In the genomic region with DNA sequence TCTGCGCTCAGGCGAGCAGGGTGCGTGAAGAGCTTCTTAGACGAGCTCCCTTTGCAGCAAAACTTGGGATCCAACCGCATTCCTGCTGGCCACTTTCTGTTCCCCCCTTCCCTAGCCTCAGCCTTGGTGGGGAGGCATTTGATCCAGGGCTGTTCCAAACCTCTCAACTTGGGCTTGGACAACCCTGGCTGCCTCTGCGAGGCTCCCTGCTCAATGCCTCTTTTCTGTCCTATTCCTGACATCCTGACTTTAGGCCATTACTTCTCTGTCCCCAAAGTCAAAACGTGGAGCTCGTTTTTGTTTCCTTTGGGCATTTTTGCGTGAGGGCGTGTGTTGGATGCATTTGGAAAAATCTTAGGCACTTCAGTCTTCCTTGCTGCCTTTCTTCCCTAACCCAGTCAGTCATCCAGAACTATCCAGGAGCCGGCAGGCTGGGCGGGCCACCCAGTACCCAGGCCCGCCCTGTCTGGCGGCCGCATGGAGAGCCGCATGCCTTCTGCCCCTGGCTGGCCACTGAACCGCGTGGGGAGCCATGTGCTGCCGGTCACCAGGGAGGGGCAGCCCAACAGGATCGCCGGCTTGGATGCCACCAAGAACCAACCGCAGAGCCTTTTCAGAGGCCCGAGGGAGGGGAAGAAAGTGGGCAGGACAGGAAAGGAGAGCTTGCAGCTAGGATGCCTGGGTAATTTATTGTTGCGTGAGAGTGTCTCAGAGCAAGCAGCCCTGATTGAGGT, we compare ENCODE assay signal across 8 mouse cellular contexts. TPM values are rescaled to one million over a fixed set of nuclear protein-coding genes. Genes with fewer than 3 reads are reported as not detected.
DNase-seq lines count a peak whose midpoint lies in the region; ATAC-seq and TF ChIP-seq lines count a peak whose summit lies in the region.
"Had no signal": no experiment of that assay in that cellular context is flagged by ENCODE, and none has a peak within 500 bp of the region (broad histone marks: within the 10 kb centered on the region; RNA-seq: fewer than 3 reads in every experiment).

No protein-coding gene starts in this region.

- intact Hi-C loops in heart, adult 2 months (cut with DNase I), result loop anchor here (1.0 kb wide), 1 partner anchor 9 kb away; no protein-coding TSS in a partner anchor

- peak; percentile 44 for TF ChIP-seq POLR2A in heart, adult 2 months (IDR thresholded peaks at IDR 0.05; ENCODE audit: insufficient read depth, low read depth, low read length)

- peak; percentile 21 to 30 for DNase-seq in adrenal gland, postnatal 4 days (ENCODE audit: low spot score in 2 of 2)
- peak; percentile 18 for DNase-seq in embryonic facial prominence, embryonic 11.5 days (ENCODE audit: low spot score)
- peak; percentile 85 to 87 for DNase-seq in heart, adult 2 months
- peak; percentile 84 for DNase-seq in kidney, adult 18-20 months
- DNase-seq in limb, embryonic 11.5 days (ENCODE audit: low spot score), result peak; percentile 45
- DNase-seq in mesoderm, embryonic 11.5 days (ENCODE audit: low read depth, low spot score), result peak; percentile 27
- peak; percentile 94 for DNase-seq in skeletal muscle tissue, adult 2 months (ENCODE audit: low read depth, low spot score)

- no peak; the same call in 1 of the 2 replicates for ATAC-seq in embryonic facial prominence, embryonic 11.5 days (replicated peaks; ENCODE audit: insufficient number of reproducible peaks, low FRiP score, low TSS enrichment, low read depth)
- ATAC-seq in limb, embryonic 11.5 days (ENCODE audit: insufficient number of reproducible peaks, low FRiP score, low TSS enrichment, low read depth), result no peak

- H3K9me3 ChIP-seq in embryonic facial prominence, embryonic 11.5 days (replicated peaks; ENCODE audit: control insufficient read depth, low read length), result no peaks in the 10 kb centered on the region
- no peaks in the 10 kb centered on the region for H3K9me3 ChIP-seq in limb, embryonic 11.5 days (ENCODE audit: control insufficient read depth, low read length)

- TF ChIP-seq CTCF in heart, adult 2 months (IDR thresholded peaks at IDR 0.05), result no peak

- H3K36me3 ChIP-seq in embryonic facial prominence, embryonic 11.5 days (replicated peaks; ENCODE audit: control insufficient read depth, insufficient read depth, low read depth, low read length), result no peaks in the 10 kb centered on the region
- peaks cover 3% of the 10 kb centered on the region for H3K36me3 ChIP-seq in heart, adult 2 months (ENCODE audit: control insufficient read depth, insufficient read depth, low read length)
- no peaks in the 10 kb centered on the region for H3K36me3 ChIP-seq in limb, embryonic 11.5 days (ENCODE audit: control insufficient read depth, insufficient read depth, low read length)

- H3K27me3 ChIP-seq in embryonic facial prominence, embryonic 11.5 days (ENCODE audit: control insufficient read depth, insufficient read depth, low read length), result peaks cover 7% of the 10 kb centered on the region; the same call in 1 of the 2 replicates
- no peaks in the 10 kb centered on the region for H3K27me3 ChIP-seq in heart, adult 2 months (ENCODE audit: control insufficient read depth, insufficient read depth, low read length)
- peaks cover 10% of the 10 kb centered on the region for H3K27me3 ChIP-seq in limb, embryonic 11.5 days (ENCODE audit: control insufficient read depth, insufficient read depth, low read length)

- H3K4me3 ChIP-seq in embryonic facial prominence, embryonic 11.5 days (ENCODE audit: low read depth, low read length), result no peak overlapping the region
- peak overlapping the region; percentile 23; the same call in 1 of the 2 replicates for H3K4me3 ChIP-seq in heart, adult 2 months
- no peak overlapping the region for H3K4me3 ChIP-seq in limb, embryonic 11.5 days (ENCODE audit: low read depth, low read length)
- H3K4me3 ChIP-seq: erythroblast, embryonic 14.5 days had no signal

- WGBS in embryonic facial prominence, embryonic 11.5 days, result 35% methylated on average over 24 of the region's 24 CpGs
- 37% methylated on average over 24 of the region's 24 CpGs for WGBS in heart, adult 2 months
- 40% methylated on average over 24 of the region's 24 CpGs for WGBS in limb, embryonic 11.5 days

- TF ChIP-seq EP300 in heart, adult 2 months (IDR thresholded peaks at IDR 0.05; ENCODE audit: insufficient read depth, low read depth, low read length), result no peak

- H3K27ac ChIP-seq in embryonic facial prominence, embryonic 11.5 days (replicated peaks; ENCODE audit: low read depth, low read length), result no peak overlapping the region
- H3K27ac ChIP-seq in heart, adult 2 months, result peak overlapping the region; percentile 46
- H3K27ac ChIP-seq in limb, embryonic 11.5 days (replicated peaks; ENCODE audit: low read depth, low read length), result no peak overlapping the region

- no peaks in the 10 kb centered on the region for H3K4me1 ChIP-seq in embryonic facial prominence, embryonic 11.5 days (ENCODE audit: control insufficient read depth, insufficient read depth, low read length)
- peaks cover 16% of the 10 kb centered on the region for H3K4me1 ChIP-seq in heart, adult 2 months (ENCODE audit: control insufficient read depth, insufficient read depth, low read length)
- no peaks in the 10 kb centered on the region for H3K4me1 ChIP-seq in limb, embryonic 11.5 days (ENCODE audit: control insufficient read depth, insufficient read depth, low read length)

- peak overlapping the region; percentile 19; the same call in 1 of the 2 replicates for H3K4me2 ChIP-seq in embryonic facial prominence, embryonic 11.5 days (ENCODE audit: low read depth, low read length)
- 0 out of 2 replicates have a peak overlapping the region, but pooled peaks have one; percentile 28 for H3K4me2 ChIP-seq in limb, embryonic 11.5 days (ENCODE audit: low read depth, severe bottlenecking)

- H3K9ac ChIP-seq in embryonic facial prominence, embryonic 11.5 days (replicated peaks; ENCODE audit: low read length), result peak overlapping the region; percentile 25; the same call in 1 of the 2 replicates
- peak overlapping the region; percentile 39 for H3K9ac ChIP-seq in heart, adult 2 months (ENCODE audit: low read depth, low read length)
- peak overlapping the region; percentile 43; the same call in 1 of the 2 replicates for H3K9ac ChIP-seq in limb, embryonic 11.5 days (ENCODE audit: low read length)

- no peaks in the 10 kb centered on the region for H3K79me2 ChIP-seq in heart, adult 2 months (replicated peaks; ENCODE audit: control insufficient read depth, insufficient read depth, low read length)

RNA-seq across cellular contexts. Expression of gene Prps1, which starts 54.5 kb away (rescaled TPM):
- total RNA-seq in adrenal gland, postnatal 4 days (2021), result 10 to 100 TPM; 24.4 to 24.8 TPM
- 84.2 and 88.4 TPM in 2 replicates for polyA plus RNA-seq in embryonic facial prominence, embryonic 11.5 days (2014; fragmentation: Nextera tagmentation; extraction: Ambion mirVana)
- 10 to 100 TPM; 24.5 to 28.0 TPM for total RNA-seq in heart, adult 2 months (2021)
- 14.9 and 23.4 TPM in 2 replicates for polyA plus RNA-seq in heart, adult 2 months (2012; rRNA removed)
- polyA plus RNA-seq in limb, embryonic 11.5 days (2014; fragmentation: Nextera tagmentation; extraction: Ambion mirVana), result 88.3 and 91.5 TPM in 2 replicates

Comparison
In these comparisons a context has a peak if more than half of its experiments do, and no peak if none do; other contexts are left out.
1. DNase-seq: peak in every context shown above with its lines; median percentile 94 in skeletal muscle tissue, adult 2 months; 86 in heart, adult 2 months; 84 in kidney, adult 18-20 months; 45 in limb, embryonic 11.5 days; 27 in mesoderm, embryonic 11.5 days; 26 in adrenal gland, postnatal 4 days; 18 in embryonic facial prominence, embryonic 11.5 days.